Mouse (Mus musculus) heart, embryonic 12.5 days (tissue): ENCODE data around the gene Neurl2. TPM values are rescaled to one million over a fixed set of nuclear protein-coding genes. Genes with fewer than 3 reads are reported as not detected.

Source experiments
- ATAC-seq: fragments of 200-750 bp; cut with Nextera tagmentation; 2 replicates; pipeline ENCODE4 v1.8.0; 2017; ENCODE audit warnings: moderate TSS enrichment, moderate library complexity; ENCODE audit not compliant: insufficient number of reproducible peaks, low FRiP score
- H3K27ac ChIP-seq: fragments of 300-500 bp; sonication (generic); 2 replicates; pipeline ENCODE4 v1.5.1; 2016; ENCODE audit warnings: mild to moderate bottlenecking, moderate library complexity; ENCODE audit not compliant: poor library complexity, severe bottlenecking
- H3K27me3 ChIP-seq: fragments of 300-500 bp; sonication (generic); replicated peaks from 2 replicates; pipeline ENCODE4 v1.6.1; 2016; ENCODE audit warnings: mild to moderate bottlenecking, moderate library complexity
- H3K36me3 ChIP-seq: fragments of 300-500 bp; sonication (generic); 2 replicates; pipeline ENCODE4 v1.6.1; 2016; ENCODE audit warnings: mild to moderate bottlenecking, moderate library complexity
- H3K4me1 ChIP-seq: fragments of 300-500 bp; sonication (generic); replicated peaks from 2 replicates; pipeline ENCODE4 v1.6.1; 2016; ENCODE audit warnings: mild to moderate bottlenecking
- H3K4me2 ChIP-seq: fragments of 300-500 bp; sonication (generic); 2 replicates; pipeline ENCODE4 v1.6.1; 2016; ENCODE audit warnings: mild to moderate bottlenecking, moderate library complexity
- H3K4me3 ChIP-seq: fragments of 300-500 bp; sonication (generic); 2 replicates; pipeline ENCODE4 v1.5.1; 2016; ENCODE audit warnings: mild to moderate bottlenecking
- H3K9ac ChIP-seq: fragments of 300-500 bp; sonication (generic); 2 replicates; pipeline ENCODE4 v1.6.1; 2016; ENCODE audit warnings: mild to moderate bottlenecking, moderate library complexity
- H3K9me3 ChIP-seq: fragments of 300-500 bp; sonication (generic); replicated peaks from 2 replicates; pipeline ENCODE4 v1.6.1; 2016; ENCODE audit warnings: mild to moderate bottlenecking, moderate library complexity
- WGBS: fragments of 180-500 bp; shearing (Covaris S2); methylation state at CpG from one replicate; pipeline ENCODE4 v1.1.7; 2016; 5-methylcytosine and 5-hydroxymethylcytosine counted together
- polyA plus RNA-seq: library from polyadenylated mRNA; unstranded; fragments of >200 nt; fragmentation: Nextera tagmentation; extraction: Ambion mirVana; gene quantifications from 2 replicates; pipeline ENCODE4 v1.2.1, GENCODE M21; 2016

The Neurl2 gene
- polyA plus RNA-seq, 1 experiment from 2014 or later: 45.0 TPM

DNA sequence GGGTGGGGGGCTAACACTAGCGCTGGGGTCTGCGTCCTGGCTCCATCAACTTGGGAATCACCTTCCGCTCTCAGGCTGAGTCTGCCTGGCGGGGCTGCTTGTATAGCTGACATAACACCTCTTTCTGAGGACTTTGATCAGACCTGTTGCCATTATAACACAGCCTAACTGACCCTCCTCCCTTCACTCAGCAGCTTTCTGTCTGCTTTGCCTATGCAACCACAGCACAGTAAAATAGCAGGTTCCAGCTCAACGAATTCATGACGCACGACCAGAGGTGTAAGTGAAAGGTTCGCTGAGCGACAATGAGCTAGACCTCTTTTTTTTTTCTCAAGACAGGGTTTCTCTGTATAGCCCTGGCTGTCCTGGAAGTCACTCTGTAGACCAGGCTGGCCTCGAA, 2.2 kb downstream of the Neurl2 start:
- no peak for ATAC-seq
- no peak overlapping the region for H3K4me3 ChIP-seq
- H3K4me2 ChIP-seq: peak overlapping the region; percentile 96
- H3K9ac ChIP-seq: peak overlapping the region; percentile 45; the same call in 1 of the 2 replicates
- no peaks in the 10 kb centered on the region for H3K27me3 ChIP-seq
- H3K9me3 ChIP-seq: no peaks in the 10 kb centered on the region
- no peak overlapping the region for H3K27ac ChIP-seq
- WGBS: 86% methylated on average over 10 of the region's 10 CpGs
- H3K36me3 ChIP-seq: peaks cover 42% of the 10 kb centered on the region
- H3K4me1 ChIP-seq: peaks cover 31% of the 10 kb centered on the region

DNA sequence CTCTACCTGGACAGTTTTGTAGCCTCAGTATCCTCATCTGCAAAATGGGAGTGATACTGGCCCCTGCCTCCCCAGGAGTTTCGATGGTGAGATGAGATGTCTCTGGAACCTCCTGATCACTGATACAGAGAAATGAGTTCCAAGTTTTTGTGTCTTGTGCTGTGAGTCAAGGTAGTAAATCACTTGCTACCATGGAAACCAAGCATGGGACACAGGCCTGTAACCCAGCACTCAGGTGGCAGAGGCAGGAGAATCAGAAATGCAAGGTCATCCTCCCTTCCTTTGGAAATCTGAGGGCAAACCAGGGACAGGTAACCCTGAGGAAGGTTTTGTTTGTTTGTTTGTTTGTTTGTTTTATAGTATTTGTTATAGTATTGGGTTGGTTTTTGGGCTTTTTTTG, 4.2 kb downstream of the Neurl2 start:
- no peak for ATAC-seq
- Histone ChIP-seq H3K9me3 (no peaks in the 10 kb centered on the region), H3K9ac (no peak overlapping the region), H3K4me1 (peaks cover 18% of the 10 kb centered on the region), H3K36me3 (peaks cover 49% of the 10 kb centered on the region), H3K27ac (no peak overlapping the region), H3K27me3 (no peaks in the 10 kb centered on the region), H3K4me3 (no peak overlapping the region), H3K4me2 (no peak overlapping the region)
- WGBS: 91% methylated on average over 1 of the region's 1 CpGs

DNA sequence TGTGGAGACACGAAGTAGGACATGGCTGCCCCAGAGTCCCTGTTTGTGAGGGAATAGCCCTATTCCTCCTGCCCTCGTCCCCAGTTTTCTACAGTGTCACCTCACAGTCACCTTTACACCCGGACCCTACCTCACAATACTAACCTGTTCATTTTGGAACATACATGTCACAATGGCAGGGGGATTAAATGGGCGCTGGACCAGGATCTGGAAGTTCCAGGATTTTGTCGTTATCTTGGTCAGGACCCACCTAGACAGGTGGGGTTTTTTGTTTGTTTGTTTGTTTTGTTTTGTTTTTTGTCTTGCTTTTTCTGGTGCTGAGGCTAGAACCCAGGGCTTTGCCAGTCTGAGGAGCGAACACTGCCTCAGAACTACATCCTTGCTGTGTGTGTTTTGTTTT, 4.8 kb downstream of the Neurl2 start, which contains the start of gene Spata25:
Spata25 (minus strand) TSS at position 101 of the 400 bp plus-strand sequence.
- ATAC-seq: no peak
- no peaks in the 10 kb centered on the region for H3K9me3 ChIP-seq
- H3K4me2 ChIP-seq: no peak within 1 kb of the TSS
- no peaks in the 10 kb centered on the region for H3K27me3 ChIP-seq
- H3K4me3 ChIP-seq: no peak within 1 kb of the TSS
- H3K36me3 ChIP-seq: peaks cover 49% of the 10 kb centered on the region
- H3K27ac ChIP-seq: no peak within 1 kb of the TSS
- no peak within 1 kb of the TSS for H3K9ac ChIP-seq
- H3K4me1 ChIP-seq: peaks cover 22% of the 10 kb centered on the region
- WGBS: 82% methylated on average over 6 of the region's 6 CpGs

- peaks cover 19% of the 10 kb centered on the region for H3K4me1 ChIP-seq
- no peaks in the 10 kb centered on the region for H3K9me3 ChIP-seq
- no peak overlapping the region for H3K4me3 ChIP-seq
- H3K27ac ChIP-seq: no peak overlapping the region
- peaks cover 49% of the 10 kb centered on the region for H3K36me3 ChIP-seq
- no peak overlapping the region for H3K9ac ChIP-seq
- 85% methylated on average over 16 of the region's 16 CpGs for WGBS
- no peak overlapping the region for H3K4me2 ChIP-seq
- no peak for ATAC-seq
- no peaks in the 10 kb centered on the region for H3K27me3 ChIP-seq
Observed at GRCm38 (mm10) chr2:164827146-164827850, 6.0 kb downstream of the Neurl2 start.

- H3K27ac ChIP-seq: no peak overlapping the region
- H3K4me2 ChIP-seq: no peak overlapping the region
- peaks cover 63% of the 10 kb centered on the region for H3K36me3 ChIP-seq
- H3K27me3 ChIP-seq: no peaks in the 10 kb centered on the region
- 88% methylated on average over 17 of the region's 17 CpGs for WGBS
- no peak overlapping the region for H3K9ac ChIP-seq
- no peak overlapping the region for H3K4me3 ChIP-seq
- no peak for ATAC-seq
- H3K4me1 ChIP-seq: peaks cover 8% of the 10 kb centered on the region
- H3K9me3 ChIP-seq: no peaks in the 10 kb centered on the region
Observed at GRCm38 (mm10) chr2:164825521-164825920, 7.7 kb downstream of the Neurl2 start.

DNA sequence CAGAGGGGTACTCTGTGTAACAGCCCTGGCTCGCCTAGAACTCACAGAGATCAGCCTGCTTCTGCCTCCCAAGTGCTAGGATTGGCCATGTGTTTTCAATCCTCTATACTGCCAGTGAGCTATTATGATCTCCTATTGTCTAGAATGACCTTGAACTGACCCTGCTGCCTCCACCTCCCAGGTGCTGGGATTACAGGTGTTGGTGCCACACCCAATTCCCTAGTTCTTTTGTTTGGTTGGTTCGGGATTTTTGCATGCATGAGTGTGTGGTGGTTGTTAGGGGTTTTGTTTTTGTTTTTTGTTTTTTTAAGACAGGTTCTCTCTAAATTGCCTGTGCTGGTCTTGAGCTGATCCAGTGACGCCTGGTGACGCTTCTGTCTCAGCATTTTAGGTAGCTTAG, 9.3 kb downstream of the Neurl2 start:
- no peak for ATAC-seq
- Histone ChIP-seq H3K27me3 (no peaks in the 10 kb centered on the region), H3K4me2 (peak overlapping the region; percentile 5; the same call in 1 of the 2 replicates), H3K9me3 (no peaks in the 10 kb centered on the region), H3K36me3 (peaks cover 64% of the 10 kb centered on the region), H3K27ac (no peak overlapping the region), H3K4me3 (no peak overlapping the region), H3K9ac (no peak overlapping the region), H3K4me1 (peaks cover 6% of the 10 kb centered on the region)
- 90% methylated on average over 4 of the region's 4 CpGs for WGBS

GRCm38 (mm10) chr2:164823181-164823585, 10.1 kb downstream of the Neurl2 start:
- 2% methylated on average over 10 of the region's 10 CpGs for WGBS
- H3K4me1 ChIP-seq: peaks cover 6% of the 10 kb centered on the region
- H3K4me3 ChIP-seq: peak overlapping the region; percentile 79
- peak; percentile 74 for ATAC-seq
- peaks cover 56% of the 10 kb centered on the region for H3K36me3 ChIP-seq
- H3K27ac ChIP-seq: peak overlapping the region; percentile 67
- peak overlapping the region; percentile 73 for H3K4me2 ChIP-seq
- H3K27me3 ChIP-seq: no peaks in the 10 kb centered on the region
- H3K9me3 ChIP-seq: no peaks in the 10 kb centered on the region
- peak overlapping the region; percentile 83 for H3K9ac ChIP-seq

- ATAC-seq: peak; percentile 99
- under 1% methylated on average over 32 of the region's 32 CpGs for WGBS
Observed at GRCm38 (mm10) chr2:164822636-164823165, 10.6 kb downstream of the Neurl2 start, which contains the start of gene Zswim1. TSS of gene Zswim1 (plus strand) at chr2:164822686.

DNA sequence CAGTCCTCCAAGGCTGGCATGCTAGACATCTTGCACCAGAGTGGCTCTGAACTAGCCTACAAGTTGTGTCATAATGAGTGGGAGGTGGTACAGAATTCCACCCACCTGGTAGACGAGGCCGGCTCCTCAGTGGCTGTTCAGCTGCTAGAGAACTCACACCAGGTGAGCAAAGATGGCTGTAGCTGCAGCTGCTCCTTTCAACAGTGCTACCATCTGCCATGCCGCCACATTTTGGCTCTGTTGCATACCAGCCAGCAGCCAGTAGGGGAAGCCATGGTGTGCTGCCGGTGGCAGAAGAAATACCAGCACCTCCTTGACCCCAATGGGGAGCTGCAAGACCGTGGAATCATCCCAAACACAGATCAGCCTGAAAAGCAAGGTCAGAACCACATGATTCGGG, 12.2 kb downstream of the Neurl2 start:
- H3K36me3 ChIP-seq: peaks cover 35% of the 10 kb centered on the region
- no peaks in the 10 kb centered on the region for H3K27me3 ChIP-seq
- H3K4me1 ChIP-seq: peaks cover 20% of the 10 kb centered on the region
- no peak overlapping the region for H3K4me2 ChIP-seq
- WGBS: 84% methylated on average over 6 of the region's 6 CpGs
- H3K4me3 ChIP-seq: no peak overlapping the region
- no peaks in the 10 kb centered on the region for H3K9me3 ChIP-seq
- ATAC-seq: no peak
- no peak overlapping the region for H3K27ac ChIP-seq
- no peak overlapping the region for H3K9ac ChIP-seq

More at GRCm38 (mm10) chr2:164822636-164823165, 10.6 kb downstream of the Neurl2 start, which contains the start of gene Zswim1:
- Histone ChIP-seq H3K27me3 (no peaks in the 10 kb centered on the region), H3K36me3 (peaks cover 52% of the 10 kb centered on the region), H3K4me3 (peak within 1 kb of the TSS; percentile 79), H3K27ac (peak within 1 kb of the TSS; percentile 67), H3K9me3 (no peaks in the 10 kb centered on the region), H3K4me2 (peak within 1 kb of the TSS; percentile 73), H3K9ac (peak within 1 kb of the TSS; percentile 83), H3K4me1 (peaks cover 11% of the 10 kb centered on the region)

DNA sequence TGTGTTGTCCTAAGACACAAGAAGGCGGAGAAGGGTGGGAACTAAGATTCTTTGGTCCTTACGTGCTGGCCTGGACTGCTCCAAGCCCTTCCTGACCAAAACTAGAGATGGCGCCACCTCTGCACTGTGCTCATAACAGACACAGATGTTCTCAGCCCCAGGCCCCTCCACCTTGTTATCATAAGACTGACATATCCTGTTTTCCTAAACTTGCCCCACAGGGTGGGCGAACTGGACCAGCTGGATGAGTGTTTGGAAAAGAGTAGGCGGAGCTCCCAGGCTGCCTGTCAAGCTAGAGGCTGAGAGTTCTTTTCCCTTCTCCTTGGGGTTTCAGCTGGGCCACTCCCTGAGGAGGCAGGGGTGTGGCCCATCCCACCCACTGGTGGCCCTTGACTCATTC, 15.6 kb downstream of the Neurl2 start:
- H3K4me3 ChIP-seq: no peak overlapping the region
- no peak overlapping the region for H3K9ac ChIP-seq
- H3K27me3 ChIP-seq: no peaks in the 10 kb centered on the region
- H3K36me3 ChIP-seq: peaks cover 27% of the 10 kb centered on the region
- H3K9me3 ChIP-seq: no peaks in the 10 kb centered on the region
- WGBS: 60% methylated on average over 5 of the region's 5 CpGs
- 0 out of 2 replicates have a peak, but pooled peaks have one; percentile 31 for ATAC-seq
- H3K4me1 ChIP-seq: peaks cover 20% of the 10 kb centered on the region
- no peak overlapping the region for H3K4me2 ChIP-seq
- peak overlapping the region; percentile 22; the same call in 1 of the 2 replicates for H3K27ac ChIP-seq

DNA sequence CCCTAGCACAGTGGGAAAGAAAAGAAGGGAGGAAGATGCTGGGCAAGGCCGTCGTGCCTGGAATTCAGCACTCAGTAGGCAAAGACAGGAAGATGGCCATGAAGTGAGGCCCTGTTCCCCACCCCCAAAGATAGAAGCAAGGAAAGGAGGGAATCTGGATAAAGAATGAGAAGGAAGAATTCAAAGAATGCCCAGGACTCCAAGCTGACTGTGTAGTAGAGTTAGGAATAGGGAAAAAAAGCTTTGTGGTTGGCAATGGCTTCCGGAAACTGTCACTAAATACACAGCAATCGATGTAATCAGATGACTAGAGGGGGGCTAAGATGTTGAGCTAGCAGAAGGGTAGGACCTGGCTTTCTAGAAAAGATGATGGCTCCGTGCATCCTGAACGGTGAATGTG, 16.1 kb downstream of the Neurl2 start:
- Histone ChIP-seq H3K27ac (peak overlapping the region; percentile 22), H3K4me1 (peaks cover 20% of the 10 kb centered on the region), H3K9ac (no peak overlapping the region), H3K4me3 (no peak overlapping the region), H3K36me3 (peaks cover 29% of the 10 kb centered on the region), H3K9me3 (no peaks in the 10 kb centered on the region), H3K27me3 (no peaks in the 10 kb centered on the region), H3K4me2 (no peak overlapping the region)
- ATAC-seq: no peak
- 51% methylated on average over 6 of the region's 6 CpGs for whole genome bisulfite sequencing
